Mouse (Mus musculus) kidney, adult 9 months (tissue): ENCODE measurements at regions not wholly inside any gene's neighbourhood (a gene's known extent, or its start where the extent isn't known, plus 50 kb on each side); places are given as distances from the start of the nearest gene placed in this dataset.
A peak's percentile ranks its signal among the peaks of the same experiment; 100 is the strongest.

Experiments
- DNase-seq: peaks from one replicate; pipeline ENCODE4 v3.0.0; 2022

DNA sequence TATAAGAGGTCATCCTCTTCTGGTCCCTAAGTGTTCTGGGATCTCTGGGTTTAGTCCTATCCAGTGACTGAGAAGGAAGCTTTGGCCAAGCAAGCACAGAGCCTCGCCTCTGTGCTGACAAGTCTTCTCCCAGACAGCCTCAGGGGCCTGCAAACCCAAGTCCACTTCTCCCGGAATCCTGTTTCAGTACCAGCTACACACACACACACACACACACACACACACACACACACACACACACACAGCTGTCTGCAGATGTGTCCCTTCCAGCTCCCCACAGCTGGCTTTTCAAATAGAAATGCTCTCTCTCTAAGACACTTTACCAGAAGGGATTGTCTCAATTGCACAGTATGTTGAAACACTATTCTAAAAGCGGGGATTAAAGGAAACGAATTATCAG lies 296.7 kb downstream of the Sorl1 start:
- DNase-seq: no peak

DNA sequence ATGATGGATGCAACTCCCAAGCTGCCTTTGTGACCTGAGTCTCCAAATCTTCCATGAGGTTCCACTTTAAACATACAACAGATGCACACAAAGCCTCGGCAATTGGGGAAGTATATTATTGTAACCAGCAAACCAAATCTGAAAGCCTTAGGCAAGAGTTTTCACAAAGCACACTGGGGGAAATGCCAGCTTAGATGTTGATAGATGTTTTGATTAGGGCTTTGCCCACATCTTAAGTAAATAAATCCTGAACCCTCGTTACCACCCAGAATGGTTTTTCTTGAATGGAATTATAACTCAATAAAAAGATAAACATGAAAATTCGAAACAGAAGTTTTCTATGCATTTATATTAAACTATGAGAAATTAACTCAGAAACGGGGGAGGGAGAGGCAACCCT lies 302.7 kb downstream of the Sorl1 start:
- no peak for DNase-seq

- DNase-seq: no peak
Measured at GRCm38 (mm10) chr9:41817740-41818461, 306.2 kb downstream of the Sorl1 start.

DNA sequence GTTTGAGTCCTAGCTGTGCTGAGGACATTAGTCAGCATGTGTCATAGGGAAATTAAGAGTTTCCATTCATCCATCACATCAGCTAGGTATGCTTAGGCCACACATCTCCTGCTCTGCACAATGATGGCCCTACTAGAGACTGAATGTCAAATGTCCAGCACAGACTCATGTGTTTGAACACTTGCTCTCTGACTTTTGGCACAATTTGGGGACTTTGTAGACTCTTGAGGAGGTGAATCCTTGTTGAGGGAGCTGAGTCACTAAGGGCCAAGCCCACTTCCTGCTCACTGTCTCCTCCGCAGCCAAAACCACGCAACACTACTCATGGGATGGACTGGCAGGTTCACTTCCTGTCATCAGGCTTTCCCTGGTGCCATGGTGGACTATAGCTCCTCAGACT lies 308.2 kb downstream of the Sorl1 start:
- DNase-seq: no peak

DNA sequence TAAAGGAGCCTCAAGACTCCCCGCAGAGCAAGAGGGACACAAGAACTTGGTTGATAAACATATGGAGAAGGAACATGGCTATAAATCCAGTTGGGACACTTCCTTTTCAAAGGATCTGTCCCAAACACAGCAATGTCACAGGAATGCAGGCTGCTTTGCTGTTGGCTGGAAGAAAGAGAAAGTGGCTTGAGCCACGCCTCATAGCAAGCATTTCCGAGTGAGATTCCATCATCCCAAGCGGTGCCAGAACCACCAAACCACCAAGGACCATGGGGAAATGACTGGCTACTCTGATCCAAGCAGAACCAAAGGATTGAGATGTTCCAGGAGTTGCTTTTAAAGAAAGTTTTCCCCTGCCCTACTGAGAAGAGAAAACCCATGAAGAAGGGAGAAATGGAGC lies 314.8 kb downstream of the Sorl1 start:
- no peak for DNase-seq

DNA sequence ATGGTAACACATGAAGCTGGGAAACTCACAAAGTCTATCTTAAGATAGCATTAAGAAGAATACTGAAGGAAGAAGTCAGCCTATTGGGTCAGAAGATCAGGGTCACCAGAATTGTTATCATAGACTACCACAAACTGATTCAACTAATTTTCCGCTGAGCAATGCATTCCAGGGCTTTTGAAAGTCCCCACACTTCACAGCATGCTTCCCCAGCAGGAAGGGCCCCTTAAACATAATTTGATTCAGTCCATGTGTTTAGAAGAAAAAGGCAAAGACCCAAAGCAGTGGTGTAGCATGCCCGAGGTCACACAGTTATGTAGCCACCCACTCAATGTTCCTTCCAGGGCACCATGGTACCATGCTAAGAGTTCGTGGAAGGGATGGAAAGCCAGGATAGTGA lies 315.3 kb downstream of the Sorl1 start:
- DNase-seq: peak; percentile 2

- DNase-seq: no peak
Measured at GRCm38 (mm10) chr9:41806289-41806621, 317.8 kb downstream of the Sorl1 start.

DNA sequence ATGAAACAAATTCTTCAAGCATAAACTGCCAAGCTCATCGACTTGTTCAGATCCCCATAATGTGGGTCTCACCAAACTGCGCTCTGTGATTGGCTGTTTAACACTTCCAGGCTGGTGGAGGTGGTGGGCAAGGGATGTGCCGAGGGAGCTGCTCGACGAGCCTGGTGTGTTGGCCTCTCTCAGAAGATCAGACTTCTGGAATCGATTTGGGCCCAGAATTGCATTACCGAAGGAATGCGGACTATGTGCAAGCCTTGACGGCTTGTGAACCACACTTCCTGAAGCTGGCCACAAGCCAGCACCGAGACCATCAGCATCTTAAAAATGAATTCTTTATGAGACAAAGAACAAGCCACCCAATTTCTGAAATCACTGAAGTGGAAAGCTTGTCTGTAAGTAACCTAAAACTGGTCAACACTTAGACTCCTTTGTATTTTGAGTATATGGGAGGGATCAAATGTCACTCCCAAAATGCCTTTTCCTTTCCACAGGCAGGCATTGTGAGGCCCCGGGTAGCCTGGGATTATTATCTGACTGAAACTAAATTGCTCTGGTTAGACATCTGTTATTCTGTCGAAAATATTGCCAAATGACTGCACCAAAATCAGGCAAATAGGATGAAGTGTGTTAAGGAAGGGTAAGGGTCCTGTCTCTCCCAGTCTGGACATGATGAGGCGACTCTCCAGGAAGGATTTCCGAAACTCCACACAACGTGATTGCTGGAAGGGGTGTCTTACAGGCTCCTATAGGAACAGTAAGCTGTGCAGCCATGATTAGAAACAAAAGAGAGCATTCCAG lies 318.4 kb downstream of the Sorl1 start:
- no peak for DNase-seq

DNA sequence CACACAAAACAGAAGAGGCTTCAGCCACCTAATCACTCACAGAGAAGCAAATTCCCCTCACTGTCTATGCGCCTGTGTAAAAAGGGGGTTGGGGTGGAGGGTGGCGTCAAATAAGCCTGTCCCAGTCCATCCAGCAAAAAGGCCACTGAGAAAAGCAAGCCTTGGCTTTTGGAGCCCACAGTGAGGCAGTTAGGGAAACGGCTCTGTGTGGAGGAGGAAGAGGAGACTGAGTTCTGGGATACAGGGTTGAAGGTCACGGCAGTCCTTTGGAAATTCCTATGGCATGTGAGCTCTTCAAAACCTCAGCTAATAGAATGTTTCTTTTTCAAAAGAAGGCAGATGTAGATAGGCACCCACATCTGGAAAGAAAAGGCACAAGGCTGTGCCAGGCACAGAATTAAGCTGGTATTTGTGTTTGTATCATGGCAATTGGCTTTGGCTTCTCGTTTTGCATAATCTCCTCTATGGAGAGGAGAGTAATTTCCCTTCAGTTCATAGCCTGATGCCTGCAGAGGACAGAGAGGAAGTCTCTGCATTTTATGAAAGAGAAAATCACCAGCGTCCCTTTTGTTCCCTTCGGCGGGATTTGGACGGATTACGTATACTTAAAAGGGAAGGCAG lies 319.3 kb downstream of the Sorl1 start:
- no peak for DNase-seq

DNA sequence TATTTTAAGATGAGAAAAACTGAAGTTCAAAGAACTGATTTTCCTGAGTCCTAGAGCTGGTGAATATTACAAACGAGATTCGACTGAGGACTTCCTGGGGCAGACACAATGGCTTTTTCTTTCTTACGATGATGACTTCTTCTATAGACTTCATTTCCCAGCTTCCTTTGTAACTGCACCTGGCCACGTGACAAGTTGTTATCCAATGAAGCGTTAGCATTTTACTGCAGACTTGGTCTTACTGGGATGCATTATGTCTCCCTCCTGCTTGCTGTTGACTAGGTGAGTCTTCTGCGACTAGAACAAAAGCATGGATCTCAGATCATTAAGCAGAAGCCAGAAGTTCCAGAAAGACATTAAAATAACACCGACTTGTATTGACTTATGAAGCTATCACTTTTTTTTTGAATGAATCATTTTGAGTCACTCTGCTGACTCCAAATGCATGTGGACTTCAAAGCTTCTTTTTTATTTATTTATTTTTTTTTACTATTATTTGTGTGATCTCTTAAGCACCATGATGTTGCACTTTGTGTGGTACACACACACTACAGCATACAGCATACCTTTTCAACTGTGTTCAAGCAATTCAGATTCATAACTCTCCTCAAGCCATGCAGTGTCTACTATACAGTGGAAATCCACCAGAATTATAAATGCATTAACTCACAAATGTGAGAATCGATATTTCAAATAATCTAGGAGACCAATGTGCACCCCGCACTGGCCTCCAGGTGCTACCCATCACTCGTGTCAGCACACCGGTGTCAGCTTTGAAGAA lies 320.2 kb downstream of the Sorl1 start:
- DNase-seq: no peak

DNA sequence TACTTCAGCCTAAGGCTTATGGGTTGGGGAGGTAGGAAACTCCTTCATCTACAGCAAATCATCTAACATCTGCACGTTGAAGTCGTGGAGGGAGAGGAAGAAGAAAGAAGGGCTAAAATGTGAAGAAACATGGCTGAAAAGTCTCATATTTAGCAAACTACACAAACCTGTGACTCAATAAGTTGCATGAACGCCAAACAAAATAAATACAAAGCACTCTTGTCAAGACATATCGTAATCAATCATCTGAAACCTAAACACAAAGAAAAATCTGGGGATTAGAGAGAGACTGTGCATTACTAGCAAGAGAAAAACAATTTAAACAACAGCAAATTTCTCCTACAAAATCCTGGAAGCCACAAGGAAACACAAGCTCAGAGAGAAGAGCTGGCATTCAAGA lies 322.7 kb downstream of the Sorl1 start:
- DNase-seq: no peak

DNA sequence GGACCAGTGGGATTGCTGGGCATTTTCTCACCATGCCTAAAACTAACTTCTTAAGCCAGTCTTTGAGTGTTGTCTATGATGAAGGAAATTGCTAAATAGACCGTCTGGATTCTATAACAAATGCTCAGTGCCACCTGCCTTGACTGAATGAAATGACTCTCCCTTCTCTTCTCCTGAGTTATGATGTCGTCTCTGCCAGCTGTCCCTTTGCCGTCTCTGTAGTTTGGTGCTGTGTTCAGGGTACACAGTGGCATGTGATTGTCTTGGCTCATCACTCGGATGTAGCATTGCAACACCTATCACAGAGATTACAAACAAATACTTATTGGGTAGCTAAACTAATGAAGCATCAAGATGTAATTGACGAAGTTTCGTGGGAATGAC lies 331.3 kb downstream of the Sorl1 start:
- no peak for DNase-seq

DNA sequence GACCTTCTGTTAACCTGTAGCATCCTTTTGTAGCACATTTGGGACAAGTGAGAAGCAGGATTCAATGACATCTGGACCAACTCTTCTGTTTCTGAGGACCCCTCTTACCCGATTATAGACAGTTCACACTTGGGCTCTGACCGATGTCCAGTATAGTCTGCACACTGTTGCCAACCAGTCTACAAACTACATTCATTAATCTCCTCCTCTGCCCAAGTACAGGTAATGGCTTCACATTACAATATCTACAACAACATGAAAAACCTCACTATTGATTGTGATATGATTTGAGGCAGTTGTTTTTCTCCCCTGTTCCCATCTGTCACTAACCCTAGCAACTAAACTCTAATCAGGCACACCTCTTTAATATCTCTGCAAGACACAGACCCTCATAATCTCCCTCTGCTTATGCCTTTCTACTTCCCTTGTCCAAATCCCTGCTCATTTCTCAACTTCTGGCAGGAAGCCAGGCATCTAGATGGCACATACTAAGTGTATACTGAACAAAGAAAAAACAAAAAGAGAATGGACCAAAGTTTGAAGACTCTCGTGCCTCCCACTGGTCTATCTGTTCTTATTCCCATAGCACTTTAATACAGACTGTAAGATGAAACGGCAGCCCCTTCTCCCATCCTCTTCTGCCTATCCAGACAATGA lies 331.8 kb downstream of the Sorl1 start:
- no peak for DNase-seq

GRCm38 (mm10) chr9:41791501-41792172 lies 332.5 kb downstream of the Sorl1 start:
- no peak for DNase-seq

- DNase-seq: no peak
Measured at GRCm38 (mm10) chr9:41785131-41785530, 339.0 kb downstream of the Sorl1 start.

- DNase-seq: no peak
Measured at GRCm38 (mm10) chr9:41772281-41772902, 351.7 kb downstream of the Sorl1 start.

DNA sequence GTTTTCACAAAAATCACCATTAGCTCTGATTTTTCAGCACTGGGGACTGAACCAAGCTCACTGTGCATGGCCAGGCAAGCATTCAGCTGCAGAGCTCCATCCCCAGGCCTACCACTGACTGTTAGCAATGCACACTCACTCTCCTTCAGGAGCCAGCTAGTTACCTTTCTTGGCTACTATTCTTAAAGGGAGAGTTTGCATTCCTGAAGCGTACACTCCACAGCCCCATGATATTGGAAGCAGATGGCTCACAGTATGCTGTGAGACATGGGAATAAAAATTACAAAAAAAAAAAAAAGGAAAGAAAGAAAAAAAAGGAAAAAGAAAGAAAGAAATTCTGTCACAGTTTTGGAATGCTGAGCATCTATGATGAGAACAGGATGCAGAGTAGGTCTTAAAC lies 352.8 kb downstream of the Sorl1 start:
- DNase-seq: no peak

DNA sequence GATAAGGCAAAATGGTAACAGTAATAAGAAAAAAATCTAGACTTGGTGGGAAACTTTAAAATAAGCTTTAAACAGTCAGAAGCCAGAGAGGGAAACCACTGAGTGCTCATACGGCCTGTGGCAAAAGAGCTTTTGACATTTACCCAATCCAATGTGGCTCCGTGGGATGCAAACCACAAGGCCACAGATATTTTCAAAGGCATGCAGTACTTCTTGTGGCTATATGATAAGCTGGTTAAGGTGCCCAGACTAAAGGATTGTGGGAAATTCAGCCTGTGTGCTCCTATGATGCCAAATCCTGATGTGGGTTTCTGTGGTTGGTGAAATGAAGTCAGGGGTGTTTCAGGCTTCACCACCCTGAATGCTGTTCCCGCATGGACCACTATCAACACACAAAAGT lies 355.8 kb downstream of the Sorl1 start:
- DNase-seq: no peak

DNA sequence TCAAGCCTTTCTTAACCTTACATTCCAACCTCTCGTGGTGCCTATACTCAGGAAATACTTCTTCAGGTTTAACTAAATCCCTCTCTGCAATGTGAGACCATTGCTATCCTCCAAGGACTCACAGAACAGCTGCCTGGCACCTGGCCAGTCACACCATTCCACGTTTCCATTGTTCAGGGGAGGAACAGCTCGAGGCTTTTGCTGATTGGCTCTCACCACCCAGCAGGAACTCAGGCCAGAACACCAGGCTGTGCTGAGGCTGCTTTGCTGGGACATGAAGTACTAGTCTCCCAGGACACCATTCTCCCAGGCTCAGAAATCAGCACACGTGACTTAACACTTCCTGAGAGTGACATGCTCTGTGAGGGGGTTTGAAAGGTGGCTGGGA lies 357.6 kb downstream of the Sorl1 start:
- peak; percentile 3 for DNase-seq

DNA sequence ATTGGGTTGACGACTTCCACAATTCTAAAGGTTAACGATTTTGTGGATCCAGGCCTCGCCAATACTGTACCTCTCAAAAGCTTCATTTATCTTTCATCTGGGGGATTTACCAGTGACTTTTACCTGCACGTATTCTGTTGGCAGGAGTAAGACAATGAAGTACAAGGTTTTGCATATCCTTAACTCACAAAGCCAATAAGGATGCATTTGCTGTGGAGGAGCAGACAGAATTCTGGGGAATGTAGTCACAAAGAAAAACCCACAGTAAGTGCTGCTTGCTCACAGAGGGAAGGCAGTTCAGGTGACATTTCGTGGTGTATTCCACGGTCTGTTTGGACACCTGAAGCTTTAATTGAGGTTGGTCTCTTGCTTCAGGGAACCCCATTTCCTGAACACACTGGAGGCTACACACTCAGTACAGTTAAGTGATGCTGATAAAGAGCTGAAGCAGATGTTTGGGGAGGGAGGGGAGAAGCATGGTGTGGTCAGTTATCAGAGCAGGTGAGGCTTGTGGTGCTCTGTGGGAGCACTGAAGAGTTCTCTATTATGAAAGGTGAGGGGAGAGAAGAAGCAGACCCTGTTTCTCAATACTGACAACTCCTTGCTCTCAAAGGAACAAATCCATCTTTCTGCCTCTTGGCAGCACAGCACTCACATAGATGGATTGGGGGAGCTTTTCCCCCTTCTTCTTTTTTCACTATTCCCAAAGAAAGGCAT lies 358.1 kb downstream of the Sorl1 start:
- no peak for DNase-seq

DNA sequence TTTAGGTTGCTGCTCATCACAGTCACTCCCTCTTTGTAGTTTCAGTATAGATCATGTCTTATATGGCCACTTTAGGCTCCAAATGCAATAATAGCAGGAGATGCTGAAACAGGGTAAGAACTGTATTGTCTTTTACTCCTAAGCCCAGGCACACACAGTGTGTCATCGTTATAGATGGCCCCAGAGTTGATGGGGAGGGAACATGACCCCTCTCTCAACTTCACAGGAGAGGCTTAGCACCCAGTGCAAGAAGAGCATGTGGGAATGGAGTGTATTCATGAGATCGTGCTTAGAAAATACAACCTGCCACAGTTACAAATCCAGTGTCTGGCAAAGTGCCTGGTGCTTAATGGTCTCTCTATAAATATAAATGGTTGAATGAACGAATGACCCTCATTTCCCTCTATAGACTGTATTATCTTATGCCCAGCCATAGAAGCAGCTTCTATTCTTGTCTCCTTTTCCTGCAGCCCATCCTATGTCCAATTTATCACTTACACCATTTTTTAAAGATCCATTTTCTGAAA lies 363.0 kb downstream of the Sorl1 start:
- no peak for DNase-seq
